21 mouse cellular contexts compared by ENCODE assay signal in genomic region chr3:21678265-21678664, GRCm38 (mm10).
"Had no signal": no experiment of that assay in that cellular context is flagged by ENCODE, and none has a peak within 500 bp of the region (broad histone marks: within the 10 kb centered on the region; RNA-seq: fewer than 3 reads in every experiment).

No protein-coding gene starts in this region.

- H3K27ac ChIP-seq: liver, embryonic 15.5 days; lung, embryonic 15.5 days; macrophage; midbrain, embryonic 13.5 days; midbrain, embryonic 15.5 days; neural tube, embryonic 13.5 days; neural tube, embryonic 15.5 days; stomach, embryonic 15.5 days had no signal

- H3K4me1 ChIP-seq: liver, embryonic 15.5 days; lung, embryonic 15.5 days; megakaryocyte, embryonic 14.5 days; midbrain, embryonic 15.5 days; neural tube, embryonic 13.5 days; neural tube, embryonic 15.5 days; stomach, embryonic 15.5 days had no signal

- H3K4me2 ChIP-seq: liver, embryonic 15.5 days; lung, embryonic 15.5 days; midbrain, embryonic 11.5 days; midbrain, embryonic 13.5 days; midbrain, embryonic 15.5 days; neural tube, embryonic 13.5 days; neural tube, embryonic 15.5 days; stomach, embryonic 15.5 days had no signal

- H3K36me3 ChIP-seq: liver, embryonic 15.5 days; lung, embryonic 15.5 days; midbrain, embryonic 13.5 days; midbrain, embryonic 15.5 days; neural tube, embryonic 13.5 days; neural tube, embryonic 15.5 days; stomach, embryonic 15.5 days had no signal

- H3K9me3 ChIP-seq: liver, embryonic 15.5 days; lung, embryonic 15.5 days; megakaryocyte, embryonic 14.5 days; midbrain, embryonic 13.5 days; midbrain, embryonic 15.5 days; neural tube, embryonic 13.5 days; neural tube, embryonic 15.5 days; stomach, embryonic 15.5 days had no signal

- H3K9ac ChIP-seq: liver, embryonic 15.5 days; liver, postnatal 0 days; lung, embryonic 15.5 days; midbrain, embryonic 13.5 days; midbrain, embryonic 15.5 days; neural tube, embryonic 13.5 days; neural tube, embryonic 15.5 days; stomach, embryonic 15.5 days had no signal

- H3K4me3 ChIP-seq: liver, embryonic 15.5 days; lung, embryonic 15.5 days; megakaryocyte, embryonic 14.5 days; midbrain, embryonic 13.5 days; midbrain, embryonic 15.5 days; myocyte; neural tube, embryonic 13.5 days; neural tube, embryonic 15.5 days; stomach, embryonic 15.5 days had no signal

- ATAC-seq: liver, postnatal 0 days; lung, postnatal 0 days; midbrain, embryonic 13.5 days; midbrain, embryonic 15.5 days had no signal

- DNase-seq: liver, postnatal 0 days; lung, adult 2 months; retina, postnatal 1 day; right cerebral cortex, adult 18-20 months; right cerebral cortex, postnatal 25 days; right cerebral cortex, postnatal 4 days; thymus, adult 18-20 months; thymus, postnatal 14 days; thymus, postnatal 36 days had no signal

- H3K27me3 ChIP-seq: liver, embryonic 15.5 days; lung, embryonic 15.5 days; megakaryocyte, embryonic 14.5 days; midbrain, embryonic 13.5 days; midbrain, embryonic 15.5 days; neural tube, embryonic 13.5 days; neural tube, embryonic 15.5 days; stomach, embryonic 15.5 days had no signal
